Mouse (Mus musculus) left cerebral cortex, adult 11 months (tissue): ENCODE results near the gene Mavs.

ENCODE experiments used
- DNase-seq: peaks from one replicate; pipeline ENCODE4 v3.0.0; 2022; ENCODE audit warnings: low spot score

Gene Mavs

GRCm38 (mm10) chr2:131233307-131234126 lies at the start of gene Mavs:
Mavs (plus strand) TSS chr2:131234063.
- peak; percentile 88 for DNase-seq

- DNase-seq, result no peak
Measured at GRCm38 (mm10) chr2:131186343-131186742, 47.5 kb upstream of the Mavs start.

- no peak for DNase-seq
Measured at GRCm38 (mm10) chr2:131186771-131187601, 46.9 kb upstream of the Mavs start, which contains the start of the genes Cdc25b and Spef1. Cdc25b (plus strand) TSS chr2:131186949. Spef1 (minus strand) TSS chr2:131187282.

- no peak for DNase-seq
Measured at GRCm38 (mm10) chr2:131187602-131187922, 46.3 kb upstream of the Mavs start.

DNA sequence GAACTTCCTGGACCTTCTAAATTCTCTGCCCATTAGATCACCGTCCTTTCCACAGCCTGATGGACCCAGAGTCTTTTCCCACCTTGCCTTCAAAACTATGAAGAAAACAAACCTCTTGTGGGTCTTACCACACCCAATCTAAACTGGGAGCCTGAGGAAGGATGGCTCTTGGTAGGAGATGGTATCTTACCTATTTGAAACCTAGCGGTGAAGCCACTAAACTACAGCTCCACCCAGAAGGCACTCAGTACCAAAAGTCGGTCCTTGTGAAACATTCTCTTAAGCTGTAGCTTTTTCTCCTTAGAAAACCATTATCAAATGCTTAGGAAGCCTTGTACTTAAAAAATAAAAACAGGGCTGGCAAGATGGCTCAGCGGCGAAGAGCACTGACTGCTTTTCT lies 45.6 kb upstream of the Mavs start:
- DNase-seq, result no peak

- no peak for DNase-seq
Measured at GRCm38 (mm10) chr2:131189521-131190309, 44.1 kb upstream of the Mavs start.

DNA sequence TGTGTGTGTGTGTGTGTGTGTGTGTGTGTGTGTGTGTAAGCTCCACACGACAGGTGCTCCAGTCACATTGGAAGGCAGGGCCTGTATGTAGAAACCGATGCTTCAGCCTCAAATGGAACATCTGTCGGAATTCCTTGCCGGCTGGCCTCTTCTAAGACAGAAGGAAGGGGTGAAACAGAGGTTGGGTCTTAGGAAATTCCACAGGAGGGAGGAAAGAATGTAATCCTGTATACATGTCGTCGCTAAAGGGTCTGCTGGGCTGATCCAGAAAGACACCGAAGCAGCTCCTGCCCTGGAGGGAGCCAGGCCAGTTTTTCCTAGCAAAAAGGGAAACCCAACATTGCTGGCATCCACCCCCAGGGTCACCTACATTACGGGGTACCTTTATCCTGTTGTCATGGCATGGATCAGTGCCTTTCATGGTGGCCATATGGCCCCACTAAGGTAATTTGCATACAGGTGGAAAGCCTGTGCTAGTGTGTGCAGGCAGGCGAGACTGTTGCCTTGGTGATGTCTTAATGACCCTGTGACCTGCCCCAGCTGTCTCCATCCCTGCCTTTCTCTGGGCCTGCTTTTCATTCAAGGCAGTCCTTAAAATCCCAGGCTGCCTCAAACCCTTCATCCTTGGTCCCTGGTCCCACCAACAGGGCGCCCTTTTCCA lies 43.4 kb upstream of the Mavs start:
- no peak for DNase-seq

DNA sequence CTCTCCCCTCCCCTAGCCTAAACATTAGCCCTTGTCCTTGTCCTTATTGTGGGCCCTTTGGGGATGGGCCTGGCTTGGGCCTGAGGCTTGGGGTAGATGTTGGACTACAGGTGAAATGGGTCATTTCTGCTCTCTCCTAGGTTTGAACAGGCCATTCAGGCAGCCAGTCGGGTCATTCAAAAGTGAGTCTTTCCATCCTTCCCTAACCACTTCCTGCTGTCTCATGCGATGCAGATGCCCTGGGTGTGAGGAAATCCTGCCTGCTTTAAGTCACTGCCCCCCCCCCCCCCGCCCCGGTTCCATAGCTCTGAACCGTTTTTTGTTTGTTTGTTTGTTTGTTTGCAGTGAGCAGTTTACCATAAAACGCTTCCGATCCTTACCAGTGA lies 42.9 kb upstream of the Mavs start:
- no peak for DNase-seq

- DNase-seq, result no peak
Measured at GRCm38 (mm10) chr2:131196606-131197316, 37.1 kb upstream of the Mavs start.

- DNase-seq, result no peak
Measured at GRCm38 (mm10) chr2:131200710-131201109, 33.2 kb upstream of the Mavs start.

DNA sequence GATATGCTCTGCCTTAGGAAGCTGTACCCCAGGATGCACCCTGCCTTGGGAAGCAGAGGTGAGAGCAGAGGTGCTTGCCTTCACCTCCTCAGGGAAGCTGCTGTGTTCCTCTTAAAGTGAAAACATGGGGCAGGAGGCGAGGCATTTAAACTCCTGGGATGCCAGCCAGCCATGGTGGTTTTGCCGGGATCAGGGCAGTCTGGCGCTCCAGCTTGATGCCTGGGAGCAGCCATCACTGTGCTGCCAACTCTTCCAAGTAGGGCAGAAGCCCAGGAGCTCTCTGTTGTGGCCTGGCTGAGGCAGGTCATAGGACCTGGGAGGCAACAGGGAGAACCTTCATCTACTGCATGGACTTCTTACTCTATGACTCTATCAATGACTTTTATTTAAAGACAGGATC lies 32.6 kb upstream of the Mavs start:
- no peak for DNase-seq

DNA sequence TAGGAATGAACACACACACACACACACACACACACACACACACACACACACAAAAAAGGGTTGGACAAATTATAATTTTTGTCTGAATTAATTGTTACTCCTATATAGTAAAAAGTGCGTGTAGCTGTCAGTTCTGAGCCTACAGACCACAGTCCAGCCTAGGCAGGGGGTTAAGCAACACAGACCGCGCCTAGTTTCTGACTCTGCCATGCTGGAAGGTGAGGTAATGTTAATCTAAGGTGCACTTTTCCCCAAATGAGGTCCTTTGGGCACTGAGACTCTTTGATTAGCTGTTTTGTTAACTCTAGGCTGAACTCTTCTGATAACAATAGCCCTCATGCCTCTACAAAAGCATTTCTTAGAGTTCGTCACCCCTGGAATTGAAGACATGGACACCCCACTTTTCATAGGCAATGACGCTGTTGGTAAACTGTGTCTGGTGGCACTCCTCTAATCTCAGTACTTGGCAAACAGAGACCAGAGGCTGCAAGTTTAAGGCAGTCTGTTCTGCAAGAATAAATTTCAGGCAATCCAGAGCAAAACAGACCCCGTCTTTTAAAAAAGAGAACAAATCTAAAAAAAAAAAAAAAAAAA lies 29.9 kb upstream of the Mavs start:
- DNase-seq, result no peak

- peak; percentile 88 for DNase-seq
Measured at GRCm38 (mm10) chr2:131204410-131204981, 29.4 kb upstream of the Mavs start.

- DNase-seq, result no peak
Measured at GRCm38 (mm10) chr2:131205521-131206182, 28.2 kb upstream of the Mavs start.

DNA sequence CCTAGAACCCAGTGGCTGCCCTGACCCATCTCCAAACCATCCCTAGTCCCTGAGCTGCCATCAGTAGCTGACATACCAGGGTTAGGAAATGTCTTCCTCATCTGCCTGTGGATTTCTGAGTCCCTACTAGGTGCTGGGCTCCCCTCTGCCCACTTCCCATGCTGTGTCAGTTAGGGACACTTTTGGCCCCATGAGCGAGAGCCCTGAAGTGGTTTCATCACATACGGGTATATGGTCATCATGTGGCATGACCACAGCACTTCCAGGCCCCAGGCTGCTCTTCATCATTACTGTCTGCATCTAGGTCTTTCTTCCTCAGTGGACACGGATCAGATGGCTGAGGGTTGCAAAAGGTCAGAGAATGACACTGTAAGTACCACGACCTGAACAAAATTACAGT lies 27.1 kb upstream of the Mavs start, which contains the start of gene Ap5s1:
Ap5s1 (plus strand) TSS at position 301 of the 400 bp plus-strand sequence.
- DNase-seq, result no peak

DNA sequence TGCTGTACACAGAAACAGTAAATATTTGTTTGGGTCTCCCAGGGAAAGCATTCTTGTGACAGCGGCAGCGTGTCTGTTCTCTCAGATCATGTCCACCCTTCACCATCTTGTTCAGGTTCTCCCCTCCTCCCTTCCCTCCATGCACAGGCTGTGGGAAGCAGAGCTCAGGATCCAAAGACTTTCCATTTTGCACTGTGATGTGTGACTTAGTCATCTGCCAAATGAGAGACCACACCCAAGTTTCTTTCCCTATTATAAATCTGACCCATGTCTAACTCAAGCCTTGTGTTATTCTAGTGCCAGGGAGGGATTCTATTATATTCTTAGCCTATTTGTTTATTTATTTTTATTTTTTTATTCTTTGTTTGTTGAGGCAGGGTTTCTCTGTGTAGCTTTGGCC lies 25.5 kb upstream of the Mavs start:
- DNase-seq, result no peak

GRCm38 (mm10) chr2:131209125-131209795 lies 24.6 kb upstream of the Mavs start:
- no peak for DNase-seq

GRCm38 (mm10) chr2:131209969-131210792 lies 23.7 kb upstream of the Mavs start:
- peak; percentile 94 for DNase-seq
